Mouse (Mus musculus) heart, adult 2 months (tissue): ENCODE results near the gene Selenov.

Experiments
- CTCF ChIP-seq: fragments of 200-600 bp; IDR thresholded peaks from 2 replicates; pipeline ENCODE4 v1.8.1; 2022; ENCODE audit warnings: antibody characterized with exemption, mild to moderate bottlenecking, moderate library complexity
- EP300 ChIP-seq: fragments of 200-500 bp; IDR thresholded peaks from 2 replicates; pipeline ENCODE4 v1.6.1; 2011; ENCODE audit warnings: low read depth, low read length, control low read depth; ENCODE audit not compliant: insufficient read depth
- POLR2A ChIP-seq: fragments of 200-500 bp; IDR thresholded peaks from 2 replicates; pipeline ENCODE4 v1.6.1; 2011; ENCODE audit warnings: mild to moderate bottlenecking, low read depth, low read length, control low read depth; ENCODE audit not compliant: insufficient read depth

DNA sequence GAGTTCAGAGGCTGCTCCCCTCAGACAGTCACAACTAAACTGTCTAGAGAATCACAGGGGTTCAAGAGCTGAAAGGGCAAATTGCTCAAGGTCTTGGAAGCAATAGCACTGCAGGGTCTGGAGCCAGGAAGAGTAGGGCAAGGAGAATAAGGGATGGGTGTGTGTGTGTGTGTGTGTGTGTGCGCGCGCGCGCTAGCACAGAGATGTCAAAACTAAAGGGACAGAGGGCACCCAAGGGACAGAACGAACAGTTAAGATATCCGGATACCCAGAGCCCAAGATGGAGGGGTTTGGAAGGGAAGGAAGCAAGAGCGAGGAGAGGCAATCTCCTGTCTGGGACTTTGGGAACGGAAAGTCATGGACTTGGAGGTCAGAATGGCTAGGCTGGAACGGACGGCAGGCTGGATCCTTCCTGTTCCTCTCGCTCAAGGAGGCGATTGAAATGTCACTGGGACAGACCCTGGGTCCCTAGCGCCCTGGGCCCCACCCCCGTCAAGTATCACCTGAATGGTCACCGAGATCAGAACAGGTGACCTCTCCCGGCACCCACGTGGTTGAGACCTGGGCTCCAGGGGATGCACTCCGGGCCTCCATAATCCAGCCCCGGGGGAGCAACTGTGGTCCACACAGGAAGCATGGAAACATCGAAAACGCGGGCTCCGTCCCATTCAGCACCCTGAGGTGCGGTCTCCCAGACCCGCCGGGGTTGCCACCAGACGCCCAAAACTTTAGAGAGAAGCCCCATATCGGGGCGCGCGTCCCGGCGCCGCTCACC is 20.4 kb upstream of the Selenov start:
- no peak for TF ChIP-seq EP300
- no peak for TF ChIP-seq CTCF
- TF ChIP-seq POLR2A, result no peak
